Mouse (Mus musculus): ENCODE measurements at regions not wholly inside any gene's neighbourhood (a gene's known extent, or its start where the extent isn't known, plus 50 kb on each side); places are given as distances from the start of the nearest gene placed in this dataset.

DNA sequence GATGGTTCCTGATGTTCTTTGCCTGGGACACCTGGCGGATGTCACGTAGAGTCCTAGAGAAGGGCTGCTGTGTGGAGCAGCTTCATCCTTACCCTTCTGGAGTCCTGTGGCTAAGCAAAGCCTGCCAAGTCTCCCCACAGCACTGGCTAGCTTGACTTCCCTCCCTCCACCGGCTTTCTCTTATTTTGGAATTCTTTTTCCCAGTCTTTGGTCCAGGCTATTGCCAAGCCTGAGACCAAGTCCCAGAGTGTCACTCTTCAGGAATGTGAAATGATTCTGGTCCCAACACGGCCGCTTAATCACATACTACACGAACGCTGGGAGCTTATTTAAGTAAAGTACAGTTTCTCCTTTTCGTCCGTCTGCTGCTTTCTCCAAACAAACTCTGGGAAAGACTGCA, 146.4 kb downstream of the Fndc1 start:
- TF ChIP-seq CTCF (IDR thresholded peaks at IDR 0.05; ENCODE audit: borderline replicate concordance, control insufficient read depth, extremely low read depth, insufficient read depth, low read length, poor library complexity) = no peak
- no peak for TF ChIP-seq POLR2A (IDR thresholded peaks at IDR 0.05; ENCODE audit: control insufficient read depth, extremely low read depth, insufficient read depth, low read length, poor library complexity)

Measured in thymus, adult 2 months (tissue).